Mouse (Mus musculus): ENCODE measurements around the gene Oaz2.
A peak's percentile ranks its signal among the peaks of the same experiment; 100 is the strongest.
"Not testable (repeated sequence)": the region's sequence is repeated elsewhere in the genome, so short reads cannot be mapped to it uniquely, and the experiment has no call there.

The Oaz2 gene

DNA sequence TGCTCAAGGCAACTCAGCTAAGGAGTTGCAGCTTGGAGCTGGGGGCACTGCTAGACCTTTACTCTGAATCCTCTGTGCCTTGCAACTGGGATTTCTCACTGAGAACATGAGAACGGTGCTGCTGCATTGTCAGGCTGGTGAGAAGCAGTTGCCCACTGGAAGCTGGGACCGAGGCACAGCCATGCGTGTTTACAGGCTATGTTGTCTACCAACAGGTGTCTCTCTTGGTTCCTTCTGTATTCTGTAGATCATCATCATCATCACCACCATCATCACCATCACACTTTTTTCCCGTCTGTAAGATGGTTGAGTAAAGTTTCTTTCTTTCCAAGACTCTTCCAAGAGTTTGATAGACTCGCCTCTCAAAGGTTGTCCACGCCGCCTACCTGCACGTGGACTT, at the start of gene Oaz2:
Gene Oaz2 (plus strand): TSS at position 301 of the 400 bp plus-strand sequence.
- no peak for DNase-seq

DNA sequence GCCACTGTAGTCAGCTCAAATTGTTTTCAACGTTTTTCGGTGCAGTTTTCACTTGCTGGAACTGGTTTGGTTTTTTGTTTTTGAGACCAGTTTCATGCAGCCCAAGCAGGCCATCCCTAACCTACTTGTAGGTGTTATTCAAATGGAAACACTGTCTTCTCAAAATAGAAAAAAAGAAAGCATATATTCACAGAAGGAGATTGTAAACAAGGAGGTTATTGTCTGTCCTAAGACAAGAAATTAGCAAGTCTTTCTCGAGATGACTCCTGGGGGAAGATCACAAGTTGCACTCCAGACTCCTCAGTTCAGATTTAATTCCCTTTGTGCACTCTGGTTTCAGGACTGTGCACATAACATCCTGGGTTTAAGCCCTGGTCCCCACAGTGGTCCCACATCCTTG, 48.5 kb upstream of the Oaz2 start:
- no peak for DNase-seq

DNA sequence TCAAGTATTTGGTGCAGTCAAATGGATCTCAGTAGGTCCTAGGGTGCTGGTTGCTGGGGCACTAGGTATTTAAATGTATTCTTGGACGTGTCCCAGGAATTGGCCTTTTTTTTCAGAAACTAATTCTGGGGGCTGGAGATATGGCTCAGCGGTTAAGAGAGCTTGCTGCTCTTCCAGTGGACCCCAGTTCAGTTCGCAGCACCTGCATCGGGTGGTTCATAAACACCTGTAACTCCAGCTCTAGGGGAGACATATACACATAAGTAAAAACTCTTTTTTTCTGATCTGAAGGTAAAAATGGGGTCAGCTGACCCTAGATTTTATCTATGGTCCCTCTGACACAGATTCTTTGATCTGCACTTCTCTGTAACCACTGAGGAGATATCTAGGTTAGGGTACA, 46.6 kb upstream of the Oaz2 start:
- no peak for DNase-seq

DNA sequence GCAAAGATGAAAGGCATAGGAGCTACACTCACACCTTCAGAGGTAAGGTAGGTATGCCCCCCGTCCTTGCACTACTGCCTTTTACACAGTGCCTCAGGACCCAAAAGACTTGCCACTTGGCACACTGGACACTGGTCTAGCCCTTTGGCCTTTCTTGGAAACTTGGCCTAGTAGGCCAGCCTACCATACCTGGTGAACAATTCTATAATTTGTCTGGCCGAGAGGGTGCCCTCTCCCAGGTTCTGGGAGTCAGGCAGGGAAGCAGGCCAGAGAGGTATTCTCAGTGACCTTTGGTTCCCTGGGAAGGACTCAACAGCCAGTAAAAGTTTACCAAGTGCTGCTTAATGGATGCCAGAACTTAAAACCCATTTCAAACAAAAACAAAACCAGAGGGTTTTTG, 46.1 kb upstream of the Oaz2 start:
- DNase-seq, result no peak

DNA sequence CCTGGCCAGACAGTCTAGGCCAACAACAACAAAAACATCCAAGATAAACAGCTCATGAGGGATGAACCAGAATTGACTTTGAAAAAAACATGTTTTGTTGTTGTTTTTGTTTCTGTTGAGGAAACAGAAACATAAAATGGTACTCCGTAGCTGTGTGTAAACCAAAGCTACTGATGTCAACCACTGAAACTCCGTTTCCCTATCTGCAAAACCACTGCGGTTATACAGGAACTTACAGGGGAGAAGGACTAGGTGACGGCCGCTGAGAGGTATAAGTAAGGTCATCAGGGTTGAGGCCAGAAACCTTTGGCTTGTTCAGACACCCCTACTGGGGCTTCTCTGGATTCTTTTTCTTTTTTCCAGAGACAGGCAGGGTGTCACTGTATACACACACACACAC, 45.0 kb upstream of the Oaz2 start:
- no peak for DNase-seq

DNA sequence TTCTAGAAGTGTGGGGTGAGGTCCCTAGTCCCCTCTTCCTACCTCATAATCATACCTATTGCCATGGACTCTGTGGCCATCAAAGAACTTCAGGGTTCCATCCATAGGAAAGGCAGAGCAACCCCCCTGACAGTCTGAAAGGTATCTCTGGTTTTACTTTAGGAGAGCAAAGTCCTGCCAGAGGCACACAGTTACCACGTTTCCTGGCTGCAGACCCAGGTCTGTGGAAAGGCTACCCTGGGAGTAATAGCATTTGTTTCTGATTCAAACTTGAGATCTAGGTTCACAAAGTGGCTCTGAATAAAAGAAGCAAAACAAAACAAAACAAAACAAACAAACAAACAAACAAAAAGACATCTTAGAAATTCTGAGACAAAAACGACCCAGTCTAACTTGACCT, 43.5 kb upstream of the Oaz2 start:
- DNase-seq, result no peak

DNA sequence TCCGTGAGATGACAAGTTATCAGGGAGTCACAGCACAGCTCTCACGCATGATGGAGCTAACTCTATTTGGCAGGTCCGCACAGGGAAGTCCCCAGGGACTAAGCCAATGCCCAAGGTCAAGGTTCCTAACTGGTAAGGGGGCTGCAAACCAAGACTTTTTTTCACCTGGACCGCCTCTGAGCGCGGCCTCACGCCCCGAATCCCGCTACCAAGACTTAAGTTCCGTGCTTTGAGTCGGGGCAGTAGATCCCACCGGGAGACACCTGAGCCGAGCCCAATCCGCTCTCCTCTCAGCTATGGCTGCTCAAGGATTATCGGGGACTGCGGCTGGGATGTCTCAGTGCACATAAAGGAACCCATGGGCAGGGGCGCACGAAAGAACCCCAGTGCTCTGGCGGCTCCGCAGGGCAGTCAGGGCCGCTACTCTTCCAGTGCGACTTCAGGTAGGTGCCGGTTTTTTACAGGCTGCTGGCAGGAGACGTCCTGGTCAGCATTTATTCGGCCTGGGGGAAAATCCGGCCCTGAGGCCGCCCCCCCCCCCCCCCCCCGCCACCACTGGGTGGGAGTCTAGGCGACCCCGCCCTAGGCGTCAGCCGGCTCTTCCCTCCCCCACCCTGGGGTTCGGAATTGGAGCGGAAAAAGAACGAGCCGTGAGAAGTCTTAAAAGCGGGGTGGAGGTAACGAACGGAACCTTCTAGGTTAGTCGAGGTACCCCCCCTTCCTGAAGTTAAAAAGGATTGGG, 38.6 kb upstream of the Oaz2 start, which contains the start of gene Rbpms2:
Gene Rbpms2 (plus strand): TSS at position 624 of the 742 bp plus-strand sequence.
- peak; percentile 56 to 69 for DNase-seq

DNA sequence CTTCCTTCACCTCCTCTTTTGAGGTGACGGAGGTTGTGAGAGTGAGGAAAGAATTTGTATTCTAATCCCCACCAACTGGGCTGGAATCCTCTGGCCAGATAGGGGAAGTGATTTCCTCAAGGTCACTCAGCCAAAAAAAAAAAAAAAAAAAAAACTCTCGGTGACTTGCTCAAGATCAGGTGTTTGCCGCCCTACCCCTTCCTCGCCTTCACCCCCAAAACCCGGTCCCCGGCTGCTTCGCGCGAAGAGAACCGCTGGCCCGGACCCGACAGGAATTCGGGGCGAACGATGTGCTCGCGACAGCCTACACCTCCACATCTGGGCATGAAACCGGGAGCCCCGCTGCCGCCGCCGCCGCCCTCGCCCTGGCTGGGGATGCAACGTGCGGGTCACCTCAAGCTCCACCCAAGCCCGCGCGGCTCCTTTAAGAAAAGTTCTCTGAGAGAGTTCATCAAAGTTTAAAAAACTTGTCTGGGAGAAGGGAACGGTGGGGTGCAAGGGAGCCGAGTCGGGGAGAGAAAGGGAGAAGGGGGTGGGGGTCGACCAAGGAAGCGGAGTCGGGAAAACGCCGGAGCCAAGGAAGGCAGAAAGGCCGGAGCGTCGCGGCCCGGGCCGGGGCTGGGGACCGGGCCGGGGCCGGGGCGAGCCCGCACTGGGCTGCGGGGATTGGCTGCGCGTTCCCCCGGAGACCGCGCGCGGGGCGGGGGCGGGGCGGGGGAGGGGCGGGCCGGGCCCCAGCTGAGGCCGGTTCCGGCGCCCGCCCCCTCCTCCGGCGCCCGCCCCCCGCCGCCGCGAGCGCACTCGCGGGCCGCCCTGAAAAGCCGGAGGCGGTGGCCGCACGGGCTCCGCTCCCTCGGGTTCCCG, 37.8 kb upstream of the Oaz2 start:
- DNase-seq, result peak; percentile 73 to 84

DNA sequence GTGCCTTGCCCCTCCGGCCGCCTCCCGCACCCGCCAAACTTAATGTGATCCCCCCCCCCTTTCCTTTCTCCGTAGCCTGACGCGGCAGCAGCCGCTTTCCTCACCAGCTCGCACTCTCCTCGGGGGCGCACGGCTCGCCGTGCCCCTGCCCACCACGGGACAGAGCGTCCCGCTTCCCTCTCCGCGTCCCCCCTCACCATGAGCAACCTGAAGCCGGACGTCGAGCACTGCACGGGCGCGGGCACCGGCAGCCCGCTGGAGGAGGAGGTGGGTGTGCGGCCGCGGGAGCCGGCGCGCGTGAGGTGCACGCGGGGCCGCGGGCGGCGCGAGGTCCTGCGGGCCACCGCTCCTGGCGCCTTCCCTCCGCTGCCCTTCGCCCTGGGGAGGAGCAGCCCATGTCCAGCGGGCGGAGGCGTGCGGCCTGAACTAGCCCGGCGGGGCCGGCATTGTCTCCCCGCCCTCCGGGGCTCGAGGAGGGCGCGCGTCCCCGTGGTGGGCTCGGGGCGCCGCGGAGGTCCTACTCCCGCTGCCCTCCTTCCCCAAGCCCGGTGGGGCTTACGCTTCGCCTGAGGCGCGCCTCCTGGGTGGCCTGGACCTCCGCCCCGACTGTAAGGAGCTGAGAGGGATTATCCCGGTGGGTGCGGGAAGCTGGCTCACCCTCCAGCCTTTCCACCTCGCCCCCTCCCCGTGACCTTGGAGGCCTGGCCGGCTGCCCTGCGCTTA, 37.0 kb upstream of the Oaz2 start:
- DNase-seq, result peak; percentile 62 to 77

DNA sequence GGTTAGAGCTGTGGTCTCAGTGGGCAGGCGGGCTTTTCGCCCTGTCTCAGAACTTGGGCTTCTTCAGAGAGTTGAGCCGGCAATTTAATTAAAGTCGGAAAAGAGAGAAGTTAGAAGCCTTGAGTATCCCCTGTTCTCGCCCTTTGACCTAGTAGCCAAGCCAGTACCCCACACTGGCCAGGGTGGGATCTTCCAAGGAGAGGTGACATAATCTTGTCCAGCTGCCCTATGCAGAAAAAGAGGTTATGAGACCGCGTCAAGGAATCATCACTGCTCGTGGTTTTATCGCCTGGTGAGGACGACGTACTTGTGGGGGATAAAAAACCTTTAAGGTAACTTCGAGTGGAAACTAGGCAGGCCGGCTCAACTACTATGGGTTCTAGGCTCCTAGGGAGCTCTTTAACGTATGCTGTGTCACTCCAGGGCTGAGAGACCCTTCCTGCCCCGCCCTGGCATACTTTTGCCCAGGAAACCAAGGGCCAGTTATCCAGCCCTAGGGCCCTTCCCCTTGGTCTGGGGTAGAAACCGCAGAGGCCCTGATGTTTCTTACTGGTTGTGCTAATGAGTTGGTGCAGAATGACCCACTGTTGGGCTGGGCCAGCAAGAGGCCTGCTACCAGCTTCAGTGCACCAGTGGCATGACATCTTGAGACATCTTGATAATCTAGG, 36.3 kb upstream of the Oaz2 start:
- DNase-seq, result no peak

DNA sequence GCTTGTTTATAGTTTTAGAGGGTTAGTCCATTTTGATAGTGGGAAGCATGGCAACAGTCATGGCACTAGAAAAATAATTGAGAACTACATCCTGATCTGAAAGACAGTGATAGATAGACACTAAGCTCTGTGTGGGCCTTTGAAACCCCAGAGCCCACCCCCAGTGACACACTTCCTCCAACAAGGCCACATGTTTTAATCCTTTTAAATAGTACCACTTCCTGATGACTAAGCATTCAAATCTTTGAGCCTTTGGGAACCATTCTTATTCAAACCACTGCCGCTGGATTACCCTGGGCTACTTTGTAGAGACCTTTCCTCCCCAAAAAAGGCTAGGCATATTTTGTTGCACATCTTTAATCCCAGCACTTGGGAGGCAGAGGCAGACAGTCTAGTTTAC, 32.0 kb upstream of the Oaz2 start:
- DNase-seq, result no peak

DNA sequence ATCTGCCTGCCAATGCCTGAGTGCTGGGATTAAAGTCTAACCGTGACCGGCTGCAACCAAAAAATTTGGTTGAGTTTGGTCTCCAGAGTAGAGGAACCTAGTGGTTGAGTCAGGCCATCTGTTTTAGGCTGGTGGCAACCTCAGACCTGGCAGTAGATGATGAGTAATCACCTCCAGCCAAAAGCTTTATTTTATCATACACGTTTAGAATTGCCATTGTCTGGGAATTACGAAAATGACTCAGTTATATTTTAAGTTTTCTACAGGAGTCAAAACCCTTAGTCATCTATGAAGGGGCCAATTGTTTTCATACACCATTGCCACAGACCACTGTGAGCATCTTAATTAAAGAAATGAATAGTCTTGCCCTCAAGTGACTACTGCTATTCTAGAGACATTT, 30.9 kb upstream of the Oaz2 start:
- no peak for DNase-seq

DNA sequence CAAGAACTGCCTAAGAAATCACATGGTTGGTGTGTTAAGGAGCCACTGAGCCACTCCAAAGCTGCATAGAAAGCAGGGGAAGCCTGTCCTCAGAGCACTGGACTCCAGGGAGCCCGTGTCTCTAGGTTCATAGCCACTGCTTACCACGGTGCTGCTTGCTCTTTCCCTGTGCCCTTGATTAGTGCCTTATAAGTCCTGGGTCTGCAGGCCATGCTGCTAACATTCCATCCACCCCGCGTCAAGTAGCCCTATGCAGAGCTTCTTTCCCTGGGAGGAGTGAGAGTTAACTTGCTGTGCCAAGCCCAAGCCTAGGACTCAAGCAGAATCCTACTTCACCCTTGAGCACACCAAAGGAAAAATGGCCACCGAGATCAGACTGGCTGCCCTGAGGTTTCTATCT, 28.7 kb upstream of the Oaz2 start:
- no peak for DNase-seq

DNA sequence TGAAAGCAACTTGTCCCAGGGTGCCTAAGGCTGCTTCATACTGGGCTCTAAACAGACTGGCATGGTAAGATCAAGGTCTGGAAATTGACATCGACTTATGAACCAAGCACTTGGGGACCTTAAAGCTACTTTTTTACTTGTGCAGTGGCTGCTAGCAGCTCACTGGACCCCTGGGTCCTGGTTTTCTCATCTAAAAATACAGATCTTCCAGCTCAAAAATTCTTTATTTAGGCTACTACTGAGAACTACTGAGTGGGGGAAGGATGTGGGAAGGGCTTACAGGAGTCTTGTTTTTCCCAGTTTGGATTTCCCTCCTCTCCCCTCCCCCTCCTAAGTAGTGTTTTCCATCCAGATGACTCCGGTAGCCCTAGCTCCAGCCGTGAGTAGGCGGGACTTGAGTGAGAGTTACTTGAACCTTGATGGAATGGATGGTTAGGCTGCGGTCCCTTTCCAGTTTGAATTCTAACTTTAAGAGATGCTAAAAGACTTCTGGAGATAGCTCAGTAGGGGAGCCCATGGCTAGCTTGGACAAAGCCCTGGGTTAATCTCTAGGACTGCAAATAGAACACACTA, 26.9 kb upstream of the Oaz2 start:
- DNase-seq, result peak; percentile 26 to 52

DNA sequence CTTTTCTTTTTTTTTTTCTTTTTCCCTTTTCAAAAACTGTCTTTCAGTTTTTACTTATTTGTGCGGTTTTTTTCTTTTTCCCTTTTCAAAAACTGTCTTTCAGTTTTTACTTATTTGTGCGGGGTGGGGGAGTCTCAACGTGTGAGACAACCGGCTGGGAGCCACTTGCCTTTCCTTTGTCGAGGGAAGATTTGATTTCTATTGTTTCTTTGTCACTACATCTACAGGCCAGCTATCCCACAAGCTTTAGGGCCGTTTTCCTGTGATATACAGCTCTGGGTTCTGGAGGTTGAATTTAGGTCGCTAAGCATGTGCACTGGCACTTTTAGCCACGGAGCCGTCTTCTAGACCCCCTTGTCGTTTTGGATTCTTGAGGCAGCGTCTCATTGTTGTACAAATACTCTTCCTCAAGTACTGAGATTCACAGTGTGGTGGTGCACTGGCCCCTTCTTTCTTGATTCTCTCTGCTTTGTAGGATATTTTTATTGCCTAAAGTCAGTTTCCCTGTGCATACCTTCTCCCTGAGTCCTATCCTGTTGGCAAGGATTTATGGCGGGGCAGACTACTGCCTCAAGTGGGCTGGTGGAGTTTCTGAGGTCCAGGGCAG, 26.3 kb upstream of the Oaz2 start:
- DNase-seq, result no peak

DNA sequence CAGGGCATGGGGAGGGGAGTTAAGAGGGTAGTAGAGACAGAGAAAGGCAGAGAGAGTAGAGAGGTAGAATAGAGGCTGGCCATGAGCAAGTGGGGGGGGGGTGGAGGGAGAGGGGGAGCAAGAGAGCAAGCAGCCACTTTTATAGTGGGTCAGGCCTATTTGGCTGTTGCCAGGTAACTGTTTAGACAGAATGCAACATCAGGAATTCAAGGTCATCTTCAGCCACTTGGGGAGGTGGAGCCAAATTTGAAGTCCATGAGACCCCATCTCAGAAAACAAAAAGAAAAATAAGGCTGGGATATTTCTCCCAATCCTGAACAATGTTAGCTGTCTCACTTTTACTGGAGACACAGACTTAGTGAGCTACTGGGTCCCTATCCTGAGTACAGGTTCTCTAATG, 25.3 kb upstream of the Oaz2 start:
- no peak for DNase-seq

DNA sequence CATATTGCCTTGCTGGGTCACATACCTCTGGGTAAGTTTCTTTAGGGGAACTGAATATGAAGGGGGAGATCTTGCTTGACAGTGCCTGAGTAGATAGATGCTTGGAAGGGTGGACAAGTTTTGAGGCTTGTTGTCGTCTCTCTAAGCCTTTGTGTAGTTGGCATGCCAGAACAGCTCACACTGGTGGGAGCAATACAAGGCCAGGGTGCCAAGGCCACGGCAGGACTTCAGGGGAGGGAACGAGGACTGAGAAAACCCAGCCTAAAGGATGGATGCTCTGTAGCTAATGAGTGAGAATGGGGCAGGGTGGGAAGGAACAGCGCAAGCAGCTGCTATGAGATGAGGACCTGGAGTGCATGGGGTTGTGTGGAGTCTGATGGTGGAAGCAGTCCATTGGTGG, 22.8 kb upstream of the Oaz2 start:
- no peak for DNase-seq

DNA sequence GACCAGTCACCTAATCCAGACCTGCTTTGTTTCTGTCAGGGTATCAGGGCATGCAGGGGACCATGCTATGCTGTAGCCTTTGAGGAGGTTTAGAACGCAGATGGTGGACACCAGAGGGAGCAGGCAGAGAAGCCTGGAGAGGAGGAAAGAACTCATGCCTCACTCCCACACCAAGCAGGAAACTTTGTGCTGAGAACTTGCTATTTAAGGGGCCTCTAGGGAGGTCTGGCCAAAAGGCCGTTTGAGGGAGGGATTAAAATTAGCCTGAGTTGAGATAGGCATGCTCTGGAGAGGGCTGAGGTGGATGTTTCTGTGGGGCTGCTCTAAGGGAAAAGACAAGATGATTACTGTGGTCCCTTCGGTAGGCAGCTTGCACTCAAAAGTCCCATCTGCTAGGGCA, 21.8 kb upstream of the Oaz2 start:
- DNase-seq, result peak; percentile 30 to 39

DNA sequence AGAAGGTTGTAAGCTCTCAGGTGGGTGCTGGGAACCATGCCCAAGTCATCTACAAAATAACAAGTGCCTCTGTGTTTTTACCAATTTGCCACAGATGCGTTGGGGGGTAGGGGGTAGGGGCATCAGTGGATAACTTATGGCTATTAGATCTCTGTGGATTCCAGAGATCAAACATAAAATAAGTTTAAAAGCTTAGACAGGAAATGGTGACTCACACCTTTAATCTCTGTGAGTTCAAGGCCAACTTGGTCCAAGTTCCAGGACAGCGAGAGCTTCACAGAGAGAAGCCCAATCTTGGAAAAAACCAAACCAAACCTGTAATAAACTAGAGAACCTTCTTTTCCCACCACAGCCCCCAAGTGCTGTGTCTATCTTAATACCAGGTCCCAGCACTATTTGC, 21.0 kb upstream of the Oaz2 start:
- DNase-seq, result no peak

DNA sequence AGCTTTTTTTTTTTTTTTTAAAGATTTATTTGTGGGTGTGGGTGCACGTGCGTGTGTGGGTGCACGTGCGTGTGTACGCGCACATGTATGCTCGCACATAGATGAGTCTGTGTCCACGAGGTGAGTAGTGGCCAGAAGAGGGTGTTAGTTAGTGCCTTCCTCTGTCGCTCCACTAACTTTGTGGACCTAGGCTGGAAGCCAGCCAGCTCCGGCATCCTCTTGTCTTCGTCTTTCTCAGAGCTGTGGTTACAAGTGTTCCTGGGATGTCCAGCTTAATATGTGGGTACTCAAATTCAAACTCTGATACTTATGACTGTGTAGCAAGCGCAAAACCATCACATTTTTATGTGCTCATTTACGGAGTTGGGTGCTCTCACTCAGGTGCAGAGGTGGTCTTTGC, 19.1 kb upstream of the Oaz2 start:
- DNase-seq, result no peak

DNA sequence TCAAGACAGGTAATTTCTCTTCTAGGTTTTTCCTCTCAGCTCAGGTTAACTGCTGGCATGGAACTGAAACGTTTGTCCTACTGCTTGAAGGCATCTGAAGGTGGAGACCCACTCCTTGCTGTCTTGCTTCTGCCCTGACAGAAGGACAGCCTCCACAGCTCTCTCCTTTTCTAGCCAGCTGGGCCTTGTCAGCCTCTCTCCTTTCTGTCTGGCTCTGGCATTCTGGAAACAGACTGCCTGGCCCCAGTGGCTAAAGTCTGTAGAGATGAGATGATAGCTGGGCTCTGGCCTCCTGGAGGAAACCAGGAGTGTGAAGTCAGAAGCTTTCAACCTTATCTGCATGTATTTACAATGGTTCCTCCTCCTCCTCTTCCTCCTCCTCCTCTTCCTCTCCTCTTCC, 17.8 kb upstream of the Oaz2 start:
- DNase-seq, result peak; percentile 62 to 65

DNA sequence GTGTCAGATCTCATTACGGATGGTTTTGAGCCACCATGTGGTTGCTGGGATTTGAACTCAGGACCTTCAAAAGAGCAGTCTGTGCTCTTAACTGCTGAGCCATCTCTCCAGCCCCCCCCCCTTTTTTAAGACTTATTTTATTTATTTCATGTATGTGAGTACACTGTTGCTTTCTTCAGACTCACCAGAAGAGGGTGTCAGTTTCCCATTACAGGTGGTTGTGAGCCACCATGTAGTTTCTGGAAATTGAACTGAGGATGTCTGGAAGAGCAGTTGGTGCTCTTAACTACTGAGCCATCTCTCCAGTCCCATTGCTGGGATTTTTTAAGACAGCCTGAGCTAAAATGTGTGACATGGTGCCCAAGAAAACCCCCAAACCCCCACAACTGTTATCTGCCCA, 15.8 kb upstream of the Oaz2 start:
- DNase-seq, result not testable (repeated sequence)
